Mouse (Mus musculus): ENCODE measurements around the gene Kdelr2. TPM values are rescaled to one million over a fixed set of nuclear protein-coding genes. Genes with fewer than 3 reads are reported as not detected.

The Kdelr2 gene
- 150 TPM in 2 replicates for polyA plus RNA-seq (2015; fragmentation: Nextera tagmentation; extraction: Ambion mirVana)

- Histone ChIP-seq H3K4me2 (peak within 1 kb of the TSS; percentile 79), H3K4me3 (peak within 1 kb of the TSS; percentile 94), H3K27me3 (no peaks in the 10 kb centered on the region), H3K9ac (peak within 1 kb of the TSS; percentile 95), H3K9me3 (no peaks in the 10 kb centered on the region), H3K36me3 (peaks cover 18% of the 10 kb centered on the region), H3K27ac (peak within 1 kb of the TSS; percentile 89), H3K4me1 (replicated peaks) (peaks cover 39% of the 10 kb centered on the region)
- 2% methylated on average over 60 of the region's 72 CpGs for WGBS
- ATAC-seq (ENCODE audit: low FRiP score) = peak; percentile 96
These were observed at the start of gene Kdelr2 for GRCm38 (mm10) chr5:143403221-143404147. Gene Kdelr2, plus strand, starts transcription at chr5:143403838.

GRCm38 (mm10) chr5:143356017-143356416 is 47.6 kb upstream of the Kdelr2 start:
- Histone ChIP-seq H3K4me2 (no peak overlapping the region), H3K4me1 (replicated peaks) (peaks cover 6% of the 10 kb centered on the region), H3K36me3 (no peaks in the 10 kb centered on the region), H3K4me3 (no peak overlapping the region), H3K27ac (no peak overlapping the region), H3K27me3 (peaks cover 46% of the 10 kb centered on the region), H3K9me3 (peaks cover 6% of the 10 kb centered on the region; the same call in 1 of the 2 replicates), H3K9ac (no peak overlapping the region)
- no peak for ATAC-seq (ENCODE audit: low FRiP score)
- WGBS = 33% methylated on average over 5 of the region's 5 CpGs

GRCm38 (mm10) chr5:143356686-143357388 is 46.8 kb upstream of the Kdelr2 start, which contains the start of gene Grid2ip:
Gene Grid2ip, plus strand, starts transcription at chr5:143357338.
- Histone ChIP-seq H3K27ac (no peak within 1 kb of the TSS), H3K9ac (peak within 1 kb of the TSS; percentile 55; the same call in 1 of the 2 replicates), H3K36me3 (no peaks in the 10 kb centered on the region), H3K4me3 (peak within 1 kb of the TSS; percentile 23), H3K9me3 (peaks cover 6% of the 10 kb centered on the region; the same call in 1 of the 2 replicates), H3K4me1 (replicated peaks) (peaks cover 6% of the 10 kb centered on the region), H3K4me2 (peak within 1 kb of the TSS; percentile 44), H3K27me3 (peaks cover 49% of the 10 kb centered on the region)
- ATAC-seq (ENCODE audit: low FRiP score) = no peak
- WGBS = 14% methylated on average over 17 of the region's 17 CpGs

- H3K4me1 ChIP-seq (replicated peaks) = peaks cover 6% of the 10 kb centered on the region
- H3K27me3 ChIP-seq = peaks cover 49% of the 10 kb centered on the region
- H3K9me3 ChIP-seq = peaks cover 3% of the 10 kb centered on the region; the same call in 1 of the 2 replicates
- H3K36me3 ChIP-seq = no peaks in the 10 kb centered on the region
- H3K4me2 ChIP-seq = peak overlapping the region; percentile 44
- H3K4me3 ChIP-seq = peak overlapping the region; percentile 23
- ATAC-seq (ENCODE audit: low FRiP score) = no peak
- WGBS = 6% methylated on average over 27 of the region's 28 CpGs
- peak overlapping the region; percentile 55; the same call in 1 of the 2 replicates for H3K9ac ChIP-seq
- H3K27ac ChIP-seq = no peak overlapping the region
These were observed 46.1 kb upstream of the Kdelr2 start for GRCm38 (mm10) chr5:143357564-143357963.

GRCm38 (mm10) chr5:143359263-143359662 is 44.4 kb upstream of the Kdelr2 start:
- H3K4me2 ChIP-seq = no peak overlapping the region
- WGBS = 33% methylated on average over 7 of the region's 7 CpGs
- H3K36me3 ChIP-seq = no peaks in the 10 kb centered on the region
- no peak for ATAC-seq (ENCODE audit: low FRiP score)
- no peaks in the 10 kb centered on the region for H3K9me3 ChIP-seq
- peaks cover 53% of the 10 kb centered on the region for H3K27me3 ChIP-seq
- no peak overlapping the region for H3K9ac ChIP-seq
- H3K4me1 ChIP-seq (replicated peaks) = peaks cover 17% of the 10 kb centered on the region
- no peak overlapping the region for H3K4me3 ChIP-seq
- H3K27ac ChIP-seq = no peak overlapping the region

GRCm38 (mm10) chr5:143360000-143360399 is 43.6 kb upstream of the Kdelr2 start:
- no peaks in the 10 kb centered on the region for H3K9me3 ChIP-seq
- H3K9ac ChIP-seq = no peak overlapping the region
- 58% methylated on average over 5 of the region's 5 CpGs for WGBS

GRCm38 (mm10) chr5:143361428-143361827 is 42.2 kb upstream of the Kdelr2 start:
- H3K9me3 ChIP-seq = no peaks in the 10 kb centered on the region
- H3K27ac ChIP-seq = no peak overlapping the region
- no peaks in the 10 kb centered on the region for H3K36me3 ChIP-seq
- H3K27me3 ChIP-seq = peaks cover 66% of the 10 kb centered on the region
- H3K9ac ChIP-seq = no peak overlapping the region
- H3K4me3 ChIP-seq = no peak overlapping the region
- no peak overlapping the region for H3K4me2 ChIP-seq
- ATAC-seq (ENCODE audit: low FRiP score) = no peak
- 52% methylated on average over 7 of the region's 7 CpGs for WGBS
- peaks cover 21% of the 10 kb centered on the region for H3K4me1 ChIP-seq (replicated peaks)

More at GRCm38 (mm10) chr5:143360000-143360399, 43.6 kb upstream of the Kdelr2 start:
- no peak overlapping the region for H3K4me3 ChIP-seq
- H3K27me3 ChIP-seq = peaks cover 60% of the 10 kb centered on the region
- peaks cover 21% of the 10 kb centered on the region for H3K4me1 ChIP-seq (replicated peaks)
- no peak for ATAC-seq (ENCODE audit: low FRiP score)
- H3K4me2 ChIP-seq = no peak overlapping the region
- H3K36me3 ChIP-seq = no peaks in the 10 kb centered on the region
- H3K27ac ChIP-seq = no peak overlapping the region

- WGBS = under 1% methylated on average over 47 of the region's 47 CpGs
- peak; percentile 48; the same call in 1 of the 2 replicates for ATAC-seq (ENCODE audit: low FRiP score)
- no peak overlapping the region for H3K27ac ChIP-seq
These were observed 39.7 kb upstream of the Kdelr2 start for GRCm38 (mm10) chr5:143363678-143364615.

GRCm38 (mm10) chr5:143367931-143368330 is 35.7 kb upstream of the Kdelr2 start:
- Histone ChIP-seq H3K4me3 (no peak overlapping the region), H3K9ac (no peak overlapping the region), H3K36me3 (no peaks in the 10 kb centered on the region), H3K4me2 (no peak overlapping the region), H3K27me3 (peaks cover 81% of the 10 kb centered on the region), H3K4me1 (replicated peaks) (peaks cover 40% of the 10 kb centered on the region), H3K9me3 (no peaks in the 10 kb centered on the region), H3K27ac (no peak overlapping the region)
- WGBS = 71% methylated on average over 3 of the region's 3 CpGs
- no peak for ATAC-seq (ENCODE audit: low FRiP score)

More at GRCm38 (mm10) chr5:143363678-143364615, 39.7 kb upstream of the Kdelr2 start:
- peak overlapping the region; percentile 90 for H3K4me2 ChIP-seq
- no peaks in the 10 kb centered on the region for H3K9me3 ChIP-seq
- H3K4me1 ChIP-seq (replicated peaks) = peaks cover 18% of the 10 kb centered on the region
- H3K9ac ChIP-seq = peak overlapping the region; percentile 68
- H3K4me3 ChIP-seq = peak overlapping the region; percentile 46
- peaks cover 59% of the 10 kb centered on the region for H3K27me3 ChIP-seq
- H3K36me3 ChIP-seq = no peaks in the 10 kb centered on the region

GRCm38 (mm10) chr5:143369611-143370255 is 33.9 kb upstream of the Kdelr2 start:
- H3K27me3 ChIP-seq = peaks cover 91% of the 10 kb centered on the region
- peak overlapping the region; percentile 56 for H3K9ac ChIP-seq
- no peak overlapping the region for H3K27ac ChIP-seq
- H3K4me3 ChIP-seq = peak overlapping the region; percentile 35
- under 1% methylated on average over 32 of the region's 36 CpGs for WGBS
- ATAC-seq (ENCODE audit: low FRiP score) = no peak
- H3K4me2 ChIP-seq = peak overlapping the region; percentile 57
- no peaks in the 10 kb centered on the region for H3K9me3 ChIP-seq
- H3K36me3 ChIP-seq = no peaks in the 10 kb centered on the region
- peaks cover 27% of the 10 kb centered on the region for H3K4me1 ChIP-seq (replicated peaks)

Measured in hindbrain, embryonic 13.5 days (tissue).